Mouse (Mus musculus): ENCODE results near the gene Esrrb. TPM values are rescaled to one million over a fixed set of nuclear protein-coding genes. Genes with fewer than 3 reads are reported as not detected.

Esrrb gene
- total and polyA plus RNA-seq, 3 experiments = 0.23 to 0.35 (median 0.26) TPM

Other genes with a start within 250 kb of the Esrrb start
- gene Gpatch2l, start 119.3 kb upstream of the Esrrb start, total RNA-seq (2021) = 10 to 100 TPM; 17.6 to 18.6 TPM
- 5.7 and 7.0 TPM in 2 replicates for gene Gpatch2l, start 119.3 kb upstream of the Esrrb start, polyA plus RNA-seq (2012; rRNA removed)